17 mouse cellular contexts compared by ENCODE assay signal in genomic region chr12:77135661-77136060, GRCm38 (mm10).
"Had no signal": no experiment of that assay in that cellular context is flagged by ENCODE, and none has a peak within 500 bp of the region (broad histone marks: within the 10 kb centered on the region; RNA-seq: fewer than 3 reads in every experiment).

No protein-coding gene starts in this region.

- DNase-seq: retina, postnatal 1 day; right cerebral cortex, adult 18-20 months; right cerebral cortex, postnatal 14 days; right cerebral cortex, postnatal 25 days; right cerebral cortex, postnatal 4 days; spleen, adult 18-20 months; thymus, adult 18-20 months; thymus, adult 2 months; thymus, postnatal 14 days; thymus, postnatal 25 days; thymus, postnatal 36 days; thymus, postnatal 4 days had no signal

- H3K4me1 ChIP-seq: neural tube, embryonic 12.5 days; neural tube, embryonic 13.5 days; neural tube, embryonic 15.5 days; stomach, embryonic 15.5 days had no signal

- H3K4me3 ChIP-seq: neural tube, embryonic 12.5 days; neural tube, embryonic 13.5 days; neural tube, embryonic 15.5 days; stomach, embryonic 15.5 days had no signal

- H3K9me3 ChIP-seq: neural tube, embryonic 12.5 days; neural tube, embryonic 13.5 days; neural tube, embryonic 15.5 days; stomach, embryonic 15.5 days had no signal

- H3K27me3 ChIP-seq: neural tube, embryonic 12.5 days; neural tube, embryonic 13.5 days; neural tube, embryonic 15.5 days; stomach, embryonic 15.5 days had no signal

- H3K36me3 ChIP-seq: neural tube, embryonic 12.5 days; neural tube, embryonic 13.5 days; neural tube, embryonic 15.5 days; stomach, embryonic 15.5 days had no signal

- H3K9ac ChIP-seq: neural tube, embryonic 12.5 days; neural tube, embryonic 13.5 days; neural tube, embryonic 15.5 days; stomach, embryonic 15.5 days had no signal

- H3K4me2 ChIP-seq: neural tube, embryonic 12.5 days; neural tube, embryonic 13.5 days; neural tube, embryonic 15.5 days; stomach, embryonic 15.5 days had no signal

- H3K27ac ChIP-seq: neural tube, embryonic 12.5 days; neural tube, embryonic 13.5 days; neural tube, embryonic 15.5 days; stomach, embryonic 15.5 days; stomach, postnatal 0 days had no signal
